Mouse (Mus musculus) embryo, embryonic 11 days (tissue): ENCODE data around the gene Olfr214.
"Not testable (repeated sequence)": the region's sequence is repeated elsewhere in the genome, so short reads cannot be mapped to it uniquely, and the experiment has no call there.

Experiments
- DNase-seq: peaks from one replicate; pipeline ENCODE4 v3.0.0-alpha.2; 2015

The Olfr214 gene

GRCm38 (mm10) chr6:116553935-116554334, at the start of gene Olfr214:
Olfr214 (plus strand) TSS chr6:116554235.
- DNase-seq, result no peak

- DNase-seq, result not testable (repeated sequence)
Measured at GRCm38 (mm10) chr6:116506302-116507003, 47.6 kb upstream of the Olfr214 start, which contains the start of gene Olfr212. Olfr212 (plus strand) TSS chr6:116506516.

- DNase-seq, result no peak
Measured at GRCm38 (mm10) chr6:116514832-116515231, 39.2 kb upstream of the Olfr214 start.

GRCm38 (mm10) chr6:116538156-116538555, 15.9 kb upstream of the Olfr214 start, which contains the start of gene Olfr213:
Olfr213 (plus strand) TSS chr6:116538456.
- no peak for DNase-seq

GRCm38 (mm10) chr6:116542500-116542899, 11.5 kb upstream of the Olfr214 start:
- DNase-seq, result no peak

GRCm38 (mm10) chr6:116550841-116551240, 3.2 kb upstream of the Olfr214 start, which contains the start of gene Gm5580:
Gm5580 (plus strand) TSS chr6:116551141.
- DNase-seq, result not testable (repeated sequence)

GRCm38 (mm10) chr6:116554952-116555351, 917 bp downstream of the Olfr214 start:
- DNase-seq, result no peak

- DNase-seq, result peak; percentile 55
Measured at GRCm38 (mm10) chr6:116569834-116570233, 15.8 kb downstream of the Olfr214 start.

GRCm38 (mm10) chr6:116584095-116584494, 30.1 kb downstream of the Olfr214 start, which contains the start of gene Olfr215:
Olfr215 (minus strand) TSS chr6:116584195.
- no peak for DNase-seq

GRCm38 (mm10) chr6:116600969-116601368, 46.9 kb downstream of the Olfr214 start:
- not testable (repeated sequence) for DNase-seq

- peak; percentile 4 for DNase-seq
Measured at GRCm38 (mm10) chr6:116607230-116607629, 53.2 kb downstream of the Olfr214 start.
